Mouse (Mus musculus): ENCODE data around the gene 1700029I15Rik. TPM values are rescaled to one million over a fixed set of nuclear protein-coding genes. Genes with fewer than 3 reads are reported as not detected.

1700029I15Rik gene
- polyA plus RNA-seq (2012; ENCODE audit: low replicate concordance), result 4.6 and 8.0 TPM in 2 replicates

DNA sequence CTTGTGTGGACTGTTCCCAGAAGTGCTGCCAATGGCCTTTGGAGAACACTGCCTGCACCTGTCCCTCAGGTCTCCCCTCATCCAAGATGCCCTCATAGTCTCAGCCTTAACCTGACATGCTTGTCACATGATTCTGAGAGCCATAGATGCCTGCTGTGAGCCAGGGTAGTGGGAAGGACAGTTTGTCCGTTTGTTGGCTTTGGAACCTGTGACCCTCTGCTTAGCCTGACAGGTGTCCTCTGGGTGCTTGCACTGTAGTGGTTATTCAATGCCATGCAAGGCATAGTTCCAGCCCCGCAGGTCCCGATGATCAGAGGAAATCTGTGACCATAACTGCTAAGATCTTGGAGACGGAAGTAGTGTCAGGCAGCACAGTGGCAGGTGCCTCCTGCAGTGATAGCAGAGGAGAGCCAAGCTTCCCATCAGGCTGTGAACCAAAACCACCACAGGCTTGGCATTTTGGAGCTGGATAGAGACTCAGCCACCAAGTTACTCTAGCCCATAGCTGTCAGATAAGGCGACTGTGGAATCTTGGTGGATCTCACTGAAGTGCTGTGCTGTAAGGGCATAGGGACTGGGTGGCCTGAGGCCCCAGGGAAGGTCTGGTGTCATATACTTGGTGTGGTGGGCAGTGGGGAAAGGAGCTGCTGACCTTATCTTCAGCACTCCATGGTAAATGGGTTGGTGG, at the start of gene 1700029I15Rik:
TSS of gene 1700029I15Rik (plus strand) at position 638 of the 688 bp plus-strand sequence.

DNA sequence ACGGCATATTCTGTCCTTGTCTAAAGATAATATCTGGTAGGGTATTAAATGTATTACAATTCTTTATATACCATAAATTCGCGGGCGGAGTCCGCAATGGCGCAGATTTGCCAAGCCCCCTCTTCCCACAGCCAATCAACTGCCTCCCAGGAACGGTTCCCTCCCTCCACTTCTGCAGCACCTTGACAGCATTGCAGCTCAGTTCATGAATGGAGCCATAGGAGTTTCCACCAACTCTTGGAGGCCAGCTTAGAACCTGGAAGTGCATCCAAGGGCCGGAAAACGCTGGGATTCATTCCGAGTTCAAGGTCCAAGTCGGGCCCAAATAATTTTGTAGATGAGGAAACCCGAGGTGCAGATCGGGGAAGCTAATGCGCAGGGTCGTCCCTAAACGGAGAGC, 7.8 kb upstream of the 1700029I15Rik start, which contains the start of the genes Pex16 and Large2:
TSS of gene Pex16 (plus strand) at position 163 of the 400 bp plus-strand sequence.
TSS of gene Large2 (minus strand) at position 356 of the 400 bp plus-strand sequence.

DNA sequence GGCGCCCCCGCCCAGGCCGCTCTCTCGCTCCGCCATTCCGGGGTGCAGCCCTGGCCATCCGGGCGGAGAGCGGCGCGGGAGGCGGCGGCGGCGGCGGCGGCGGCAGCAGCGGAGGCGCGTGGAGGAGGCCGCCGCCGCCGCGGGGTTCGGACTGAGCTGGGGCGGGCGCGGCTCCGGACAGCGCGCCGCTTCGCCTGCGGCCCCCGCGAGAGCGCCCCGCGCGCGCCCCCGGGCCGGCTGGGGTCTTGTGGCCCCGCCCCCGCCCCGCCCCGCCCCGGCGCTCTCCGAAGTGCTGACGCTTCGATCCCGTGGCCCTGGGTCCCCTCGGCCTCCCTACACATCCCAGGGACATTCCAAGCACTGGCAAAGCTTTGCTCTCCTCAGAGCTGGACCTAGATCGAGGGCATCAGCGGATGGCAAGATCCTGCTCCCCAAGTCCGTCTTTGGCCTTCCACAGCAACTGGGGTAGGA, 18.8 kb downstream of the 1700029I15Rik start, which contains the start of gene Mapk8ip1:
TSS of gene Mapk8ip1 (minus strand) at position 173 of the 471 bp plus-strand sequence.

DNA sequence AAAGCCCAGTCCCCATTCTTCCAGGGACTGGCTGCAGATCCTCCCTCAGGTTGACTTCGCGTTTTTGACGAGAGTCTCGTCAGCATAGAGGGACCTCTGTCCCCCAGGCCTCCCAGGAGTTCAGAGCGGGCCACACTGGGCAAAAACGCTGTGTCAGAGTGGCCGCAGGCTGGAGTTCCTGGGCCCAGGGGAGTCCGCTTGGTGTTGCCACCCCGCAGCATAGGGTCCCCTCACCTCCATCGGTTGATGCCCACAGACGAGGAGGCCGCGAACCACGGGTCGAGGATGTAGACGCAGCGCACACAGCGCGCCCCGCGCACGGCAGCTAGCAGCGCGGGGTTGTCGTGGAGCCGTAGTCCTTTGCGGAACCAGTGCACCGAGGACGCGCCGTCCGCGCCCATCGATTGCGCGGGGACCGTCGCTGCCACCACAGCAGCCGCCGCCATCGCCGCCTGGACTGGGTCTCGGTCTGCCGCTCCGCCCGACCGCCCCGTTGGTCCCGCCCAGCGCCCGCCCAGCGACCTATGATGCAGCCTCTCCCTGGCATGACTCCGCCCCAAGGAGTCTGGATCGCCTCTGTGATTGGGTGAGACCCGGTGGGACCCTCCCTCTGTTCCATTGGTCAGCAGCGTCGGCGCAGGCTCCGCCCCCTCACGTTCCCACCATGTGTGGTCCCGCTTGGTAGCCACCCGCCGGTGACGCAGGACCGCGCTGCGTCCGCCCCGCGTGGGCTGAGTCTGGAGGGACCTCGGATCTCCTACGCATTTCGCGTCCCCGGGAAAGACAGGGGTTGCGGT, 51.4 kb downstream of the 1700029I15Rik start, which contains the start of gene Cry2:
TSS of gene Cry2 (minus strand) at position 466 of the 797 bp plus-strand sequence.

Other genes with a start within 250 kb of the 1700029I15Rik start
- 28.5 and 34.8 TPM in 2 replicates for gene Pex16, start 7.9 kb upstream of the 1700029I15Rik start, polyA plus RNA-seq (2012; ENCODE audit: low replicate concordance)
- 0.36 and 0.64 TPM in 2 replicates for gene Large2, start 7.7 kb upstream of the 1700029I15Rik start, polyA plus RNA-seq (2012; ENCODE audit: low replicate concordance)
- gene Mapk8ip1, start 18.7 kb downstream of the 1700029I15Rik start, polyA plus RNA-seq (2012; ENCODE audit: low replicate concordance), result 0.83 and 2.0 TPM in 2 replicates
- gene Cry2, start 51.5 kb downstream of the 1700029I15Rik start, polyA plus RNA-seq (2012; ENCODE audit: low replicate concordance), result 6.8 and 9.3 TPM in 2 replicates
- gene Slc35c1, start 78.0 kb downstream of the 1700029I15Rik start, polyA plus RNA-seq (2012; ENCODE audit: low replicate concordance), result 36.4 and 39.7 TPM in 2 replicates
- gene Chst1, start 217.2 kb downstream of the 1700029I15Rik start, polyA plus RNA-seq (2012; ENCODE audit: low replicate concordance), result 9.0 and 10.2 TPM in 2 replicates